Mouse (Mus musculus): ENCODE measurements around the gene Rgs3.

DNA sequence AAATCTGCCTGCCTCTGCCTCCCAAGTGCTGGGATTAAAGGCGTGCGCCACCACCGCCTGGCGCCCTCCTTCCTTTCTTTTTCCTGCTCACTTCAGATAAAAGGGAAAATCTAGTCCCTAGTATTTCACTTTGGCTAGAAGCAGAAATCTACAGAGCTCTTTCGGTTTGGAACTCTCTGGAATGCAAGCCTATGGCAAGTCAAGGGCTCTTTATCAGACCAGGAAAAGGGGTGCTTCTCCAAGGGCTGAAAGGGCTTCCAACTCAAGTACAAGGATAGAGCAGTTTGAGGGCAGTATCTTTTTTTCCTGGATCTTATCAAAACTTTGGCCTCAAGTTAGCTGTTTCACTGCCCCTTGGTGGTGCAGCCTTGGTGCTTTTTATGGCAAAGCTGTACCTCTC, 10.0 kb downstream of the Rgs3 start:
- no peak for TF ChIP-seq CTCF (IDR thresholded peaks at IDR 0.05; ENCODE audit: low read depth, low read length)
- TF ChIP-seq POLR2A (IDR thresholded peaks at IDR 0.05; ENCODE audit: extremely low read depth, insufficient read depth, low read length), result no peak
